Mouse (Mus musculus) olfactory bulb, adult 2 months (tissue): ENCODE data around the gene Spx.

Experiments used
- CTCF ChIP-seq: fragments of 200-500 bp; IDR thresholded peaks from 2 replicates; pipeline ENCODE4 v1.5.1; 2012; ENCODE audit warnings: low read depth, mild to moderate bottlenecking, low read length, moderate library complexity; ENCODE audit not compliant: insufficient read depth
- POLR2A ChIP-seq: fragments of 200-500 bp; IDR thresholded peaks from 2 replicates; pipeline ENCODE4 v1.6.1; 2012; ENCODE audit warnings: mild to moderate bottlenecking, low read depth, low read length, moderate library complexity; ENCODE audit not compliant: insufficient read depth

GRCm38 (mm10) chr6:142377081-142377480, 36.2 kb upstream of the Spx start:
- no peak for TF ChIP-seq CTCF
- no peak for TF ChIP-seq POLR2A
